Mouse (Mus musculus) layer of hippocampus, adult 9-10 months (tissue): ENCODE measurements around the gene Ube2d3.
"Not testable (repeated sequence)": the region's sequence is repeated elsewhere in the genome, so short reads cannot be mapped to it uniquely, and the experiment has no call there.

Source experiments
- DNase-seq: peaks from one replicate; pipeline ENCODE4 v3.0.0; 2022; ENCODE audit warnings: low spot score

The Ube2d3 gene

DNA sequence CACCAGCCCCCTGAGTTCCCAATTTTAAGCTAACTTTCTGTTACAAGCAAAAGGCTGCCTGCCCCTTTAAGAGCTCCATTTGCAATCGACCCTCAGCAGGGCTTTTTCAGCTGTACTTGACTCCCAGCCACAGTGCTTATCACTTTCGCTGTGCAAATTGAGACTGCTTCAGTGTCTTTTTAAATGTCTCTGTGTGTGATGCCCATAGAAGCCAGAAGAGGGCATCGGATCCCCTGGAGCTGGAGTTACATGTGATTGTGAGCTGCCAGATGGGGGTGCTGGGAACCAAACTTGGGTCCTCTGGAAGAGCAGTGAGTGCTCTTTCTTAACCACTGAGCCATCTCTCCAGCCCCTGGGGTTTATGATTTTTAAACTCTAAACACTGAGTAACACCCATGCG is 60.0 kb downstream of the Ube2d3 start:
- not testable (repeated sequence) for DNase-seq

DNA sequence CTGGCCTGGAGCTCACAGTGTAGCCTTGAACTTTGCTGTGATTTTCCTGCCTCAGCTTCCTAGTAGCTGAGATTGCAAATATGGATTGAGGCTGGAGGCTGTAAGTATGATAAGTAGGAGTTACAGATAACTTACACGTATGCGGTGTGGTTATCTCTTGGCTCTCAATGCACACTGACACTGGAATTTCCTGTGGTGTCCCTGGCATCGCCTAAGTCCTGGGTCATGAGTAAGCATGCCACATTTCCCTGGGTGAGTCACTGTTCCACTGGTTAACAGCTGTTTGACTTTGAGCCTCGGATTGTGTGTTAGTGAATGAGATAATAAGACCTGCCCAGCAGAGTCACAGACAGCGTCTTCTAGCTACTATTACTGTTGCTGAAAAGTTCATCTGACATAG is 60.9 kb downstream of the Ube2d3 start:
- DNase-seq = no peak

DNA sequence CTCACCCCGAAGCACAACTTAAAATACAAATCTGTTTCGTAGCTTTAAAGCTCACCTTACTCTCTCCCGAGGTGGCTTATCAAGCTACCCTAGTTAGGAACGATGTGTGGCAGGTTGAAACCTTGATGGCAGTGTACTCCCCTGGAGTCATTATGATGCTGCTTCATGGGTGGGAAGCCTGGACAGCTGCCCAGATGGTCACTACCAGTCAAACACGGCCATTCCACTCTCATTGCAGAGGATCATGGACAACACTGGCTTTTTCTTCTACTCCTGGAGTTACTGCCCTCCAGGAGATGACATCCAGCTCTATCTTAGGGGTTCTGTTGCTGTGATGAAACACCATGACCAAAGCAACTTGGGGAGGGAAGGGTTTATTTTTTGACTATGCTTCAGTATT is 65.2 kb downstream of the Ube2d3 start:
- no peak for DNase-seq

DNA sequence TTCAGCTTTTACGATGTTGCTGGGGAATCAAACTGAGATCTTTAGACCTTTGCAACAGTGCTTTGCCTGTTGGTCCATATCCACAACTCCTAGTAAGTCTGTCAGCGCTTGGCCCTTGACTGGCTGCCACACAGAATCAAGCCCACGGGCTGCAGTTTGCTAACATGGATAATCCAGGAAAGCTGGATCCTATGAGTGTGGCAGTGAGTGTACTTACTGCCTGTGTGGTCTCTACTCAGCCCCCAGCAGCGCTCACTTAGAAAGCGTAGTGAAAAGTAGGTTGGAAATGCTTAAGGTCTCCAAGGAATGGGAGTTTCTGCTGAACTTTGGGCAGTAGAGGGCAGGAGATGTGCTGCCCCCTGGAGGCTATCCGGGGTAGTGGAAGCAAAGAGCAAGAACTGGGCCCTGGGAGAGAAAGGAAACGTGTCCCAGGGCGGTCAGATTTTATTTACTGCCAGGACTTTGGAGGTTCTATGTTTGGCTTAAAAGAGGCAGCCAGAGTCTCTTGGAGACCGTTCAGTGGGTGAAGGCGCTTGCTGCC is 67.5 kb downstream of the Ube2d3 start:
- peak; percentile 29 for DNase-seq

DNA sequence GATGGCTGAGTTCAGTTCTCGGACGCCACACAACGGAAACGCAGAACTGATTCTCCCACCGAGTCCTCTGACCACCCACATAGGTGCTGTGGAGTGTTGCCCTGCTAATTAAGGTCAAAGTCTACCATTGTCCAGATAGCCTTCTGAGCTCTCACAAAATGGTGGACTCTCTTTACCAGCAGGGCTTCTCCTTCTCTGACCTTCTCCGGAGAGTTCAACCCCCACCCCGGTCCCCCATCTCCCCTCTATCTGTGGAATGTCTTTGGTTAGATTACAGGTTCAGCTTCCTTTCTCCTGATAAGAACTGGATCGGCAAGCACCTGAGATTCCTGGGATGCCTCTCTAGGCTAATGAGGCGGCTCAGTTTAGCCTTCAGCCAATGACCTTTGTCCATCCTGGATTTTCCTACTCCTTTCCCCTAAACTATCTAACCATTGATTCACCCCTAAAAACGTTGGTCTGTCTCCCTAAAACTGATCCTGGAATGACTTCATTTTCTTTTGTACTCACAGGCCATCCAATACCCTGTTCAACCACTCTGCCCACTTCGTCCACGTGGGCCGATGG is 68.0 kb downstream of the Ube2d3 start:
- no peak for DNase-seq

DNA sequence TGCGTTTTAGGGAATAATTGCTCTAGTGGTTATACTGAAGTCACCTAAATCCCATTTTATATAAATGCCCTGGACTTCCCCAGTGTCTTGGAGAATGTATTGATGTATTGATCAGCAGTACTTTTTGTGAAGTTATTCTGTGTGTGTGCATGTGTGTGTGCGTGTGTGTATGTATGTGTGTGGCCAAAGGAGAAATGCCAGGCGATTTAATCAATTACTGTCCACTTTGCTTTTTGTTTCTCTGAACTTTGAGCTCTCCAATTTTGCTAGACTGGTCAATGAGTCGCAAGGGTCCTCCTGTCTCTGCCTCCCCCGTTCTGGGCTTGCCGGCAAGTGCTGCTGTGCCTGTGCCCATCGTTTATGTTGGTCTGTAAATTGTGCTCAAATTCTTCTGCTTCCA is 69.6 kb downstream of the Ube2d3 start:
- DNase-seq = no peak

DNA sequence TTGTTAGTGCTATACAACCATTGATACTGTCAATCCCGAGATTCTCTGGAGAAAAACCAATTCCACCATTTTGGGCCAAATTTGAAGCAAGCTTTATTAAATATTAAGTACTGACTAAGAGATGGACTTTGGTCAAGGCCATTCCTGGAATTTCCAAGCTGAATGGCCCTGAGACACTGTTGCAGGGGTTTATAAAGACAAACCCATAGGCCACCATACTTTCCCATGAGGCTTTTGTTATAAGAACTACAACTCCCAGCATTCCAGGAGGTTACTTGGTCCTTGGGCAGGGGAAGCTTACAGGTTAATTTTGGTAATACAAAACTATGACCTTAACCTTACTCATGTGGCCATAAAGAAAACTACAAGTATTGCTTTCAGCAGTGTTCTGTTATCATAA is 70.2 kb downstream of the Ube2d3 start:
- DNase-seq = no peak

DNA sequence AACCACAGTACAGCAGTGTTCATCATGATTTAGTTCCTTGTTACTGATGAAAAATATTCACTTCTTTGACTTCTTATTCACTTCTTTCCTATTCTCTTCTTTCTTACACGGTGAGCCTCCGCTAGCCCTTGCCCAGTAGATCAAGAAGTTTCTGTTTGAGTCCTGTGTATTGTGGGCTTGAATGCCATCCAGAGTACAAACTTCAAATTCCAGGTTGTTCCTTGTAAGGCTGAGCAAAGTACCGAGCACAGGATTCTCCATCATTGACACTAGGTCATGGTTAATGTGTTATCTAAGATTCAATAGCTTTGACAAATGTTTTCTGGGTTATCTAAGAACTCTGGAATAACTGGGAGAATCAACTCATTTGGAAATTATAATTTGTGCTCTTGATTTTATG is 72.4 kb downstream of the Ube2d3 start:
- no peak for DNase-seq

DNA sequence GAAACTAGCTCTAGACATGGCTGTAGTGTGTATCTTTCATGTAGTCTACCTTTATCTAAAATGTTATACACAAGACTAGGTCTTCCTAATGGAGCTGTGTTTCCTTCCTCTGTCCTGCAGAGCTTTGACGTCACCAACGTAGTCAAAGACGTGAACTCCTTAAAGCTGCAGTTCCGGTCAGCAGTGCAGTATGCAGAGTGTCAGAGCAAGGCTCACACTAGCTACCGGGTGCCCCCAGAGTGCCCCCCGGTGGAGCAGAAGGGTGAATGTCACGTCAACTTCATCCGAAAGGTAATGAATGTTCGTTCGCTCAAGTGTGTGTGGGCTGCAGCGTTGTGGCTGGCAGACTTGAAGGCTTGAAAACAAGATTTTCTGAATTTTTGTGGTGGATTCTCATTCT is 73.7 kb downstream of the Ube2d3 start:
- DNase-seq = no peak

DNA sequence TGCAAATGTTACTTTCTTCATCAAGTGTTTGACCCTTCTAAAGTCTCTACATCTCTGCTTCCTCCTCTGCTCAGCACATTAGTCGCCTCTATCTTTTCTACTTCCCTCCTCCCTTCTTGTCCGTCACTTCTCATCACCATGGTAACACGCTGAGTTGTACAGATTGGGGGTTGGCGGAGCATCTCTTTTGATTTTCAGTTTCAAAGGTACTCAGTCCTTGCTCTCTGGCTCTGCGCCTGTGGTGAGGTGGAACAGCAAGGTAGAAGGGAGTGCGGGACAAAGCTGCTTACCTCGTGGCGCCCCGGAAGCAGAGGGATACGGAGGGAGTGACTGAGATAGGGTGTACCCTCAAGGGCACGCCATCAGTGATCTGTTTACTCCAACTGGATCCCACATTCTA is 75.3 kb downstream of the Ube2d3 start:
- DNase-seq = peak; percentile 17

DNA sequence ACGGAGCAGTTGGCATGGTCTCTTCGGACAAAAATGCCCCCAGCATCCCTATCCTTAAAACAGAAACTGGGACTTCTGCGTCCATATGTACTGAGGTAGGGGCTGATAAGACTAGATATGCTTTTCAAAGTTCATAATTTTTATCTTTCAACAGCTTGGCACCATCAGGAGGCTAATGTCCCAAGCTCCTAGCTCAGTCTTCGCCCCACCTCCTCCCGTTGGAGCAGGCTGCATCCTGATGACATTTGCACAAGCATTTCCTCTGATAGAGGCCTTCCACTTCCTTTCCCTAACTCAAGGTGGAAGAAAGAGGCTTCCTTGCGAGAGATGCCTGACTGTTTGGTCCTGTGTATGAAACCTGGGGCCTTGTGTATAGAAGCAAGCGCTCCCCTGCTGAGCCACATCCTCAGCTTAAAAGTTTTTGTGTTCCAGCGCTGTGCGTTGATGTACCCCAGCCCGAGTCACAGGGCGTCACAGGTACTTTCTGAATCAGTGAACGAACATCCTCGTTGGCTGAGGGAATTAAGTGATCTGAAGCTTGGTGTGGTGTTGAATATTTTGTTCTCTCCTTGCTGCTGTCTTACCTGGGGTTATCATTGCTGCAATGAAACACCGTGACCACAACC is 76.0 kb downstream of the Ube2d3 start:
- no peak for DNase-seq

DNA sequence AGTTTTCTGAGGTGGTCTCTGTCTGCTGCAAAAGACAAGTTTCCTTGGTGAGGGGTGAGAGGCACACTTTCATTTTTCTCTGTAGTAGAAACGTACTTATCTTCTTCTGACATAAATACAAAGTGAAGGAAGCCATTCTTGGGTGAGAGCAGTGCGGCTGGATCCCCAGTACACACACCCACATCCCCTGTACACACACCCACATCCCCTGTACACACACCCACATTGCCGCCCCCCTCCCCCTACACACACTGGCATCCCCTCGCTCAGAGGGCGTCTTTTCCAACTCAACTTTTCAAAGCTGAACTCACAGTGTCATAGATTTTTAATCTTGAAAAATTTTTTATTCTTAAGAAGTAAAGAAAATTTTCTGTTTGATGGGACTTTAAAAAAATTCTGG is 77.3 kb downstream of the Ube2d3 start:
- no peak for DNase-seq

DNA sequence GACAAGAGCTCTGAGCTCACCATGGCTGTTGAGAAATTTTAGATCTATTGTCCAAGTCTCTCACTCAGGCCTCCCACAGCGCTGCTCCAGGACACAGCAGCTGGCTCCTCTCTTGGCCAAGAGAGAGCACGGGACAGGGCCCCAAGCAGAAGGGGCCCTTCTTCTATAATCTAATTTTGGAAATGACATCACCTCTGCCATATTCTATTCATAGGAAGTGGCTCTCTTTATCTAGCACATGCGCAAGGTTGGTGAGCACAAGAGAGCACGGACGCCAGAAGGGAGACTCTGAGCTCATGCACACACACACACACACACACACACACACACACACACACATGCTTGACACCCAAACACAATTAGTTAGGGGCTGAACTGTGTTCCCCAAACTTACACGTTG is 78.9 kb downstream of the Ube2d3 start:
- peak; percentile 16 for DNase-seq
